Mouse (Mus musculus) kidney, postnatal 4 days (tissue): ENCODE data around the gene Hnrnph2.

ENCODE experiments used
- DNase-seq, 2 experiments: peaks; one replicate each; pipeline ENCODE4 v3.0.0; 2021; ENCODE audit warnings: mixed read lengths in 2 of 2

Gene Hnrnph2

GRCm38 (mm10) chrX:134614306-134614705, 13.3 kb downstream of the Hnrnph2 start:
- peak; percentile 16 to 25 for DNase-seq

- no peak for DNase-seq
Observed at GRCm38 (mm10) chrX:134619695-134620094, 18.7 kb downstream of the Hnrnph2 start.

DNA sequence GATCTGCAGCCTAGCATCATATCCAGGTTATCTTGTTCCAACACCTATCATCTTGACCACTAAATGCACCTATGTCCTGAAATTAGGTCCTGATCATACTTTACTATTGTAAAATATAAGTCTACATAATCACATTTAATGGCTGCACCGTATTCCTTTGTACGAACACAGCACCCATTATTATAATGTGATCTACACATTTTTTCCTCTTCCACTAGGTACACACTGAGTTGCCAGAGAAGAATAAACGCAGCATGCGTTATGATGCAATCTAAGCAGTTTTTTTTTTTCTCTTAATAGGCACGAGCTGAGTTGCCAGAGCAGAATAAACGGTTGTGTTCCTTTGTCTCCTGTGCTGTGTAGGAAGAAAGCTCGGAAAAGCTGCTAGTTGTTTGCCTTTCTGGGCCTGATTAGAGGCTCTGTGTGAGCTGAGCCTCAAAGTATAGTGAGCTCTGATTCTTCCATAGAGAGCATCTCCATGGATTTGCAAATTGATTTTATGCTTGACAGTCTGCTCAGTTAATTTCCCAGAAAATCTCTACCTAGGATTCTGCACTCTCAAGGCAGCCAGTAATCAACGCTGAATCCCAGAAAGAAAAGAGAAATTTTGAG, 19.4 kb downstream of the Hnrnph2 start:
- DNase-seq: no peak

GRCm38 (mm10) chrX:134621685-134622084, 20.7 kb downstream of the Hnrnph2 start:
- DNase-seq: no peak

- no peak for DNase-seq
Observed at GRCm38 (mm10) chrX:134623350-134623749, 22.4 kb downstream of the Hnrnph2 start.

DNA sequence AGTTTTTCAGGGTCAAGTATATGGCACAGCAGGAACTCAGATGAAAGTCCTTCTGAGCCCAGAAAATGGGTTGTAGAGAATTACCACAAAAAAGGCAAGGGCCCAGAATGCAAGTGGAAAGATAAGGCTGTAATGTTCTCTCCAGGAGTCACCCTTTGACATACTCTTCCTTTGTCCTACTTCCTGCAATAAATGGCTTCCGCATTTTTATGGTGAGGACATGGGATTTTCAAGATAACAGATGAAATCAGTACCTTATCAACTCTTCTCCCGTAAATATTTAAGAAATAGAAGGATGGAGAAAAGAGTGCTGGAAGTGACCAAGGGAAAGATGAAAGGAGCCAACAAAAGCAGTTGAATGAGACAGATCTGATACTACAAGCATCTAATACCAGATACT, 27.2 kb downstream of the Hnrnph2 start:
- no peak for DNase-seq

- DNase-seq: no peak
Observed at GRCm38 (mm10) chrX:134632710-134633109, 31.7 kb downstream of the Hnrnph2 start.

DNA sequence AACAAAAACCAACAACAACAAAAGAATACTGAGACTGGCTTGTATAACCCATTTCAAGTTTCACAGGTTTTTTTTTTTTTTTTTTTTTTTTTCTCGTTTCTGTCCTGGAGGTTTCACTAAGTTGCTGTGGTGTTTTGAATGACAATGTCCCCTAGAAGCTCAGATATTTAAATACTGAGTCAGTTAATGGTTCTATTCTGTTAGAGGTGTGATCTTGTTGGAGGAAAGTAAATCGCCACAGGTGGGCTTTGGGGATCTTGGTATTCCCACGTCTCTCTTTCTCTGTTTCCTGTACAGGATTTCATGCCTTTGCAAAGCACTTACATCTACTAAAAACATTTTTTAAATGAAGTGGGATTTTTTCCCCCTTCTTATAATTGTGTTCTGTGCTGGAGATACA, 34.1 kb downstream of the Hnrnph2 start:
- DNase-seq: no peak

- no peak for DNase-seq
Observed at GRCm38 (mm10) chrX:134635860-134636259, 34.9 kb downstream of the Hnrnph2 start.

DNA sequence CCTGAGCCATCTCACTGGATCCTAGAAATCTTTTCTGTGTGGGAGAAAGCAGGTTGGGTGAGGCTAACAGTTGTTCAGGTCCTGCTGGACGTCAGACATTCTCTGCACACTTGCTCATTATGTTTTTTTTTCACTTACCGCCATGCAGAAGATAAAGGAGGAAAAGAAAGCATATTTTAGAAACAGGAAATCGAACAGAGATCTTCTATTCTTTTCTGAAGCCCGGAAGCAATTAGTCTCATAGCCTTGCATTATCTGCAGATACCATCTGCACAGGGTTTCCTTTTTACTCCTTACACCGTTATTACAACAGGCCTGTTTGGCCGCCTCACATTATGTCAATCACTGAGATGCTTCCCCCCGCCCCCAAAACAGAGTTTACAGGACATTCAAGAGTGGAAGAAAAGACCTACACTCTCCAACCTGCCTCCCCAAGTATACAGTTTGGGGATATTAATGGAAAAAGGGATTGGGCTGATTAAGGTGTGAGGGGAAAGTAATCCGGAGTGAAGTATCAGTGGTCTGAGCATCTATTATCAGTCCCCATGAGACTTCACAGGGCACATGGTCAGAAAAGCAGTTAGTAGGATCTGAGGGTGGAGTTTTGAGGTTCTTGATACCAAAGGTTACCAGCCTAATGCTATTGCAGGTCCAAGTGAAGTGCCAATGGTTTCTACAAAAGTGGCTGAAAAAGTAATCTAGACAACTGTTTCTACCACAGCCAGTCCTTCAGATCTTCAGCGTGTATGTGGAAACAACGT, 40.2 kb downstream of the Hnrnph2 start:
- peak; percentile 11 to 22 for DNase-seq

- DNase-seq: no peak
Observed at GRCm38 (mm10) chrX:134646338-134646737, 45.4 kb downstream of the Hnrnph2 start.

GRCm38 (mm10) chrX:134647421-134647820, 46.4 kb downstream of the Hnrnph2 start:
- no peak for DNase-seq

DNA sequence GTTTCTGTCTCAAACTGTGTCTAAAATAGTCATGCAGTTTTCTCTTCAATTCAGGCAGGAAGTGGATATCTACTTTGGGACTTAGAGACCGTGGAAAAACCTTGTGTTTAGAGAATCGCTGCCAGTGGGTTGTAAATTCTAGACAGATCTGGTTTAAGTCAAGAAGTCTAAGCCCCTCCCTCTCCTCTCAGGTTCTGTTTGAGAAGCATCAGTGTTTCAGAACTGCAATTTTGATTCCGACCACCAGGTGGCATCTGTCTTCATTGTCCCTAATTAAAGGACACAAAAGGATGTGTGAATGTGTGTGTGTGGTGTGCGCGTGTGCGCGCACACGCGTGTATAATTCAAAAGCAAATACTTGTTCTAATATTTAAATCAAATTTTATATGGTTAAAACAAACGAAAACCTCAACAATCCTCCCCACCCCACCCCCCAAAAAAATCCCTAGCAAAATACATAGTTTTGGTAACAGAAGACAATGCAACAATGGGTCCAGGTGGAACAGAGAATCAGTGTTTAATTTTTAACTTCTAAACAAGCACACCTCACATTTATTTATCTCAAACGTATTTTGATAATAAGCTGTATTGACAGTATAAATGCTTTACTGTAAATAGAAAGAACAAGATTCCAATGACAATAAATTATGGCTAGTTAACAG, 47.2 kb downstream of the Hnrnph2 start:
- peak; percentile 83 to 87 for DNase-seq

DNA sequence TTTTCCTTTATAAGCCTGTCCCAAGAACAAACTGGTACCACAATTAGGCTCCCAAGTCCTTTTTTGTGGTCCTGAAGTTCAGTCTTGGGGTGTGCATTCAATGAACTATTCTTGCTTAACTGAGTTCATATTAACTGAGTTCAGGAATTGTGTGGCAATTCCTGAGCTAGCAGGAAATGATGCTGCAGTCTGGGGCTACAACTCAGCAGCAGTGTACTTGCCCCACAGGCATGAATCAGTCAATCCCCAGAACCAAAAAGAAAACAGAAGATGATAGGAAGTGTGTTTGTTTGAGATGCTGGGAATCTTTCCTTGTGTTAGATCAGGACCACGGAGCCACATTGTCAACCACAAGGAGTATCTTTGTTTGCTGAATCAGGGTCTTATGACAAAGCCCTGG, 51.1 kb downstream of the Hnrnph2 start:
- DNase-seq: no peak
